Mouse (Mus musculus): ENCODE data around the gene Astn1. TPM values are rescaled to one million over a fixed set of nuclear protein-coding genes. Genes with fewer than 3 reads are reported as not detected.

Astn1 gene
- polyA plus RNA-seq, 1 experiment from 2014 or later = 4.2 TPM

MicroRNA genes within 50 kb of the gene (microRNA counts, 519-probe panel; counts per million panel counts)
- microRNA mmu-miR-488 = not detected

Small RNA genes lying within 50 kb of the gene (microRNA-seq; reads per million reads assigned to microRNA genes)
- gene Mir488 = 17.2 reads per million, percentile 31 among the genes with 10 or more reads in this experiment

Other genes starting within 250 kb of the Astn1 start
- gene Brinp2, start 5.9 kb upstream of the Astn1 start, polyA plus RNA-seq (2016; fragmentation: Nextera tagmentation; extraction: Ambion mirVana) = 0.09 and 0.12 TPM in 2 replicates